Mouse (Mus musculus) MEL-GATA-1-ER (cell line): Measurements from ENCODE around the gene Bbs12.

Experiments used
- DNase-seq: peaks from one replicate; pipeline ENCODE4 v3.0.0-alpha.2; 2012; ENCODE audit warnings: low read depth; ENCODE audit errors: extremely low read depth

Gene Bbs12

DNA sequence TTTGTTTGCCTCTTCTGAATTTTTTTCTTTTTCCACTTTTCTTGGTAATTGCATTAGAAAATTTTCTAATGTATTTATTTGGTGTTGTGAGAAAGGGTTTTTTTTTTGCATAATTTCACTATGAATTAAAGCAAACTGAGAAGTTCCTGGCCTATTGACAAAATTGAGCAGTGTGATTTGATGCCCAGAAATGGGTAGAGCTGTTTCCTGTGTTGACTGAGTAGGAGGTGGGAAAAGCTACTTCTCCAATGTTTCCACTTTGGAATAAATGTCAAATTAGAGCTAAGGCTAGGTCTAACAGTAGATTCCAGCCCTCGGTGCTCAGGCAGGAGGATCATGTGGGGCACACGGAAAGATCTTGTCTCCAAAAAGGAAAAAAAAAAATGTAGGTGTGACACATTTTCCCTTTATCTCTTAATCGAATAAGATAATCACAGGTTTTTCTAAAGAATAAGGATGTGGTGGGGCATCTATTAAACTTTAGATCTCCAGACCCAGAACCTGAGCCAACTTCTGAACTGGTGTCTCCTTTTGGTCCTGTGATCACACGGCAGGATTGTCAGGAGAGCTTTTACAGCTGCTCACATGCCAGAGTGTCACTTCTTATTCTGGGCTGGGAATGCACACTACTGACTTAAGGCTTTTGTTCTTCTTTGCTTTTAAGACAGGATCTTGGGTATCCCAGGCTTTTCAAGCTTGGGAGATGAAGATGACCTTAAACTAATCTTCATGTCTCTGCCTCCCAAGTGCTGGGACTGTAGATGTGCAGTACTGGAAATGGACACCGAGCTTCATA, 13.2 kb downstream of the Bbs12 start:
- DNase-seq, result no peak

DNA sequence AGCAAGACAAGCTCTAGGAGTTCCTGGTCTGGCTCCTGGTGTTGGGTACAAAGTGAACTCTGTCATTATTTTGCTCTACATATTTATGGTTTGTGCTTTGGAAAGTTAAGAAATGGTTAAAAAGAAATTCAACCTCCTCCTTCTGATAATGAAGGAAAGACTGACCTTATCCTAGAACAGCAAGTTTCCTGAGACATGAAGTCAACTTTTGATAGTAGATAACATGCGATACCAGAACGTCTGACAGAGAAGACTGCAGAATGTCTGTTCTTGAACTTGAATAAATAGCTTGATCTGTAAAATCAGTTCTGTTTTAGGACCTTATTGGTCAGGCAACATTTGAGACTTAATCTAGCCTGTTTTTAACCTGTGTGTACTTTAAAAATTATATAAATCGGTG, 14.3 kb downstream of the Bbs12 start:
- no peak for DNase-seq

DNA sequence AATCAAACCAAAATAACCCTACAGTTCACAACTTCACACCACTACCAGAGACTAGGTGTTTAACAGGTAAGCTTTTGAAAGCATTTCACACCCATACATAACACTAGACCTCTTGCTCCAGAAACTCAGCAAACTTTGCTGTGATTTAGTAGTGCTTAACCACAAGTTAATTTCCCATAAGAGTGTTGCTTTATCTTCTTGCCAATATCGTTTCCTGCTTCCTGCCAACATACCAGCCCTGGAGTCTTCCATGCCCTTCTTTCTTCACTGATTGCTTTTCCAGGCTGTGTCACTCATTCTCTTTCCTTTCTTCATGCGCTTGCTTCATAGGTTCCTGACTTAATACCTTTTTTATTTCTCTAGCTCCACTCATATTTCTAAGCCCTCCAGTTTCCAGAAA, 16.1 kb downstream of the Bbs12 start:
- no peak for DNase-seq

DNA sequence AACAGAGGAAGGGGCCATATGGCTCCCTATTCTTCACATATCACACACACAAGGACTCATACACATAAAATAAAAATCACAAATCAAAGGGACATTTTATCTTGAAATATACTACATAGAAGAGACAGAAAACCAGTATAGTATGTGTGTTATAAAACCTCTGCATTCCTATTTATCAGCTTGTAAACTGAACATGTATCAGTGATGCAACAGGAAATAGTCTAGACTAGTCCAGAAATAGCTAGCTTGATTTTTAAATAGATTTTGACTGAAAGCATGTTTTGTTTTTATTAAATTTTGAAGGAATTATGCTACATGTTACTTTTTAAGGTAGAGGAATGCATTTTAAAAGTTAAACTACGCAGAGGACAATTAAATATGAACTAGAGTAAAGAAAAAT, 17.6 kb downstream of the Bbs12 start:
- no peak for DNase-seq

DNA sequence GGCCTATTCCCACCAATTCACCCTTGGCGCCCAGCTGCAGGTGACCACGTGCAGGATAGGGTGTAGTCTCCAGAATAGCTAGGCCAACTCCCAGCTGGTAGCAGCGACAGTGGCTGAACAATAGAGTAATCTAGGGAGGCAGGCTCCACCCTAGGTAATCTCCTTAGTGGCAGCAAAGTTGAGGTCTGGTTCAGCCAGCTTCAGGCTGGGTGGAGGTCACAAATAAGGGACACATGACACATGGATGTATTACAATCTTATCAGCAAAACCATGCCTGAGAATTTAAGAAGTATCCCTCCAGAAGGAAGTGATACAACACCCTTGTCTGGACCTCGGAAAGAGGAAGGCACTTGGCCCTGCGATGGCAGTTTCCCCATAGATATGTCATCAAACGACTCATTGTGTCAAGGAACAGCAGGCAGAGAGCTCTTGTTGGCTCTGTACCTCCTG, 19.7 kb downstream of the Bbs12 start:
- peak; percentile 99 for DNase-seq

DNA sequence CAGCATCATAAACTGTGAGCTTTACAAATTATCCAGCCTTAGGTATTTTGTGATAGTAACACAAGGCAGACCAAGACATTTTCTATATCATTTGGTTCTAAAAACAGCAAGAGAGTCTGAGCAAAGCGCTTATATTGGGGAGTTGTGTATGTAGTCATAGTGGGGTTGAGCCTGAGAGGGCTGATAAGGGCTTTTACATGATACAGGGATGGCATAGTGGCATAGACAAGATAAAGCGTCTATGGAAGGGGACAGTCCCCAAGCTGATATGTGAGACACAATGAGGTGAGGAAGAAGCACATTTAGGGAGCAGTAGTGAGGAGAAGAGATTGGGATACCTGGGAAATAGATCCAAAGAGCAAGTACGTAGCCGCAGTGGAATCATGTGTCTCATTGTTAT, 21.7 kb downstream of the Bbs12 start:
- DNase-seq, result no peak

DNA sequence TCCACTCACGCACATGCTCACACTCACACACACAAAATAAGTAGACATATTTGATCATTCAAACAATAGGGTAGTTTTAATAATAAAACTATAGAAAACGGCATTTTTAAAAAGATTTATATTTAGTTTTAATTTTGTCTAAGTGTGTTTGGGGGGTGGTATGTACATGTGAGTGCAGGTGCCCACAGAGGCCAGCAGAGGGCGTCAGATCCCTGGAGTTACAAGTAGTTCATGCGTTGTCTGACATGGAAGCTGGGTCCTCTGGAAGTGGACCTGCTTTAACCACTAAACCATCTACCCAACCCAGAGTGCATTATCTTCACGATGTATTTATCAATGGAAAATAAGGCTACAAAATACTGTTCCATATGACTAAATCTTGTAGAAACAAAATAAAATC, 28.8 kb downstream of the Bbs12 start:
- no peak for DNase-seq

DNA sequence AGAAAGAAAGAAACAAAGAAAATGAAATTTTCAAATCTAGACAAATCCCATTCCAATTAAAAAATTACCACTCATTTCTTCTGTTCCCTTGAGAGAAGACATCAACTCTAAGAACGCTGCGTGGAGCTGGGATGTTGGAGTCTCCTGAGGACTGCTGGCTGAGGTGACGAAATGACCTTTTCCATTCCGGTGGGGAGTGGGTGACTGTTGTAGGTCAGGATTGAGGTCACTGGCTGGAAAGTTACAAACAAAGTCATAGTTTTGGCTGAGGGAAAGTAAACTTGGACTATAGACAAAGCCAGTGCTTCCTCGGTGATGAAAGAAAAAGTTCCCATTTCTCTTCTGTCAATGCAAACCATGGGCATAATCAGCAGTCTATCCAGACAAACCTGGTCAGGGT, 30.5 kb downstream of the Bbs12 start:
- no peak for DNase-seq

DNA sequence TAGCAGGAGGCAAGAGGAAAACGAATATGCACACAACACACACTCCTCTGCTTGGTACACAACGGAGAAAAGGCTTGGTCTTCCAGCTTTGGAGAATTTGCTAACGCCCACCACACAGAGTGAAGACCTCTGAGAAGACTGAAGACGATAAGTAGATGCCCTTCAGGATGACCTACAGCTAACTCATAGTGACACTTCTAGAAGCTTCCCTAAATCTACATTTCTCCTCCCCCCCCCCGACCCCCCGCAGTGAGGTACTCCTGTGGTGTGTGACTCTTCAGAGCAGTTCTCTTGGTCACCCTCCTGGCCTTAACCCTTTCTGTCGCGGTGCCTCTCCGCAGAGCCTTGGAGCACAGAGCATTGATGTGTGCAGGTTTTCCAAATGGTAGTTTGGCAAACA, 35.3 kb downstream of the Bbs12 start:
- no peak for DNase-seq

DNA sequence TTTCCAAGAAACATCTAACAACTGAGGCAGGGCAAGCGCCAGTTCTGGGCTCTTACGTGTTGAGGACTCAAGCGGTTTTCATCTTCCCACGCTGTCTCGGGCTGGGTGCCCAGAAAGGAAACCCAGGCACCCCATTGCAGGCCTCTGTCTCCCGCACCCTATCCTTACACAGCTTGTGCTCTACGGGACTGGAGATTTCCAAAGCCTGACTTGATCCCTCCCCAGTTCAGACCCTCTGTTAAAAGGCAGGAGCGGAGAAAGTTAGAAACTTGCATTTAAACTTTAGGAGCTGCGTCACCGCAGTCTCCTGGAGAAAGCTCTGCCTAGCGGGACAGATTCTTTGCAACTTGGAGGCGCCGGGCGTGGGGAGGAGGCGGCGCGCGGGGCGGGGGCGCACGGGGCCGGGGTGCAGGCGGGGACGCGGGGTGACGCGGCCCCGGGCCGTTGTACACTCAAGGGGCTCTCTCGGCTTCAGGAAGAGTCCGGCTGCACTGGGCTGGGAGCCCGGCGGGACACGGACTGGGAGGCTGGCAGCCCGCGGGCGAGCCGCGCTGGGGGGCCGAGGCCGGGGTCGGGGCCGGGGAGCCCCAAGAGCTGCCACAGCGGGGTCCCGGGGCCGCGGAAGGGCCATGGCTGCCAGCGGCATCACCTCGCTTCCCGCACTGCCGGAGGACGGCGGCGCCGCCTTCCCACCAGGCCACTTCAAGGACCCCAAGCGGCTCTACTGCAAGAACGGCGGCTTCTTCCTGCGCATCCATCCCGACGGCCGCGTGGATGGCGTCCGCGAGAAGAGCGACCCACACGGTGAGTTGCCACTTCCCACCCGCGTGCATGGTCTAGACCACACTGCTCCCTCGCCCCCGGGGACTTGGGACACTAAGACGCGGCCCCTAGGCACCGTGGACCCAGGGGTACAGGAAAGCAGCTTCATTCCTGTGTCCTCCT, 36.1 kb downstream of the Bbs12 start, which contains the start of gene Fgf2:
Gene Fgf2, plus strand, starts transcription at position 126 of the 945 bp plus-strand sequence.
- DNase-seq, result no peak

DNA sequence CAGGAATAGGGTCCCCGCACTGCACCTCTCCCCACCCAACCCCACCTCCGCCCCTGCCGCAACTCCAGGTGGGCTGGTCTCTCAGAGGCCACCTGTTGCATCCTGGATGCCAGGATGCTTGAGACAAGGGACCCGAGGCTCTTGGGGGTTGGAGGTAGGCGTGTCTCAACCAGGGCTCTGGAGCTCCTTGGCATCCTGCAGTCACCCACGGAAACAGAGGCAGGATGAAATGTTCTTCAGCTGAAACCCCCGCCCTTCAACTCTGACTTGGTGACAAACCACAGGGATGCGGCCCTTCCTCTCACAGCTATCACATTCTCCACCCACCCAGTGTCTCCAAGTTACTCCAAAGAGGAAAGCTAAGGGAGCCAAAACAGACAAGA, 36.8 kb downstream of the Bbs12 start:
- no peak for DNase-seq

DNA sequence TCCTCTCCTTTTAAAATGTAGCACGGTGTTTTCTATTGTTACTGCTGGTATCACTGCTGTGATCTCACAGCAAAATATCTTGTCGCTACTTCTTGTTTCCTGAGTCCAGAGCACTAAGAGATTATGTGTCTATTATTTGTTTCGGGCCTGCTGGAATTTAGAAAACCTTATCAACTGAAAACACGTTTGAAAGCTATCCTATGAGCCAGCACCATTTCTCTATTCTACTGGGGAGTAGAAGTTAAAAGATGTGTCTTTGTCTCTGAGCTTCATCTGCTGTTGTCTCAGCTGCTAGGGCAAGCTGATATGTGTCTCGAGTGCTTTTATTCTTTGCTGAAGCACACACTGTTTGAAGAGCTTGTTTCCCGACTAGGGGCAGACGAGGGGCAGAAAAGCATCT, 38.0 kb downstream of the Bbs12 start:
- DNase-seq, result peak; percentile 62

DNA sequence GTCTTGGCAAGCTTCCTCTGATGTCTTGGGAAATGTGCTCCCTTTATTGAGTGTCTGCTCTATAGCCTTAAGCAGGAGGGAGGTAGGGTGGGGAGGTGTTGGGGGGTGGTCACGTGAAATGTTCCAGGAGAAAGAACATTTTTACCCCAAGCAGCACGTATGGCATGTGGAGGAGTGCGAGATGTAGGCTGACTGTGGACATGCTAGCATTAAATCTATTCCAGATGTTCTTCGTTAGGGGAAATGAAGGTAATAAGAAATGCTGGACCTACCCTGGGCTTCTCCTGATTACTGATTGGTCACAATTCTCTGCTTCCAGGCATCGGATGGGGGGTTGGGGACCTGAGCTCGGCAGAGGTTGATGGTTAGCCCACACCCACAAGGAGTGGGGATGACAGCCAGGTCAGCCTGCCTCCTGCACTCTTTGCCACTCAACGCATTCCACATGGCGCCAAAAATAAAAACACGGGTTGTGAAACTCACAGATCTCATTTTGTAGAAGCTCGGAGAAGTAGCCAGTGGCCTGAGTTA, 41.7 kb downstream of the Bbs12 start:
- DNase-seq, result no peak

DNA sequence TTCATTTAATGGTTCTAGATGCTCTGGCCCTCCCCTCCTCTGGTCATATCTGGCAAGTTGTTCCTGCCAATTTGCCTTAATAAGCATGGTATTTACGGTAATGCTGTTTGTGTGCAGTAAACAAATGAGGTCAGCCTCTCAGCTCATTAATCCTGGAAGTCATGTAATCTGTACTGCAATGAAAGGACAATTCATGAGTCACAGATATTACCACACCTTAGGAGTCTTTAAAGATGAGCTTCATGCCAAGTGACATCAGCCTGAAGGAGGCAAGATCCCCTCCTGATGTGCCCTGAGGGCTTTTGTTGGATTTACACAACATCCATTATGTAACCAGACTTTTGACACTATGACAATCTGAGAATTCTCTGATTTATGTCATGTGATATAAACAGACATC, 42.4 kb downstream of the Bbs12 start:
- DNase-seq, result no peak

DNA sequence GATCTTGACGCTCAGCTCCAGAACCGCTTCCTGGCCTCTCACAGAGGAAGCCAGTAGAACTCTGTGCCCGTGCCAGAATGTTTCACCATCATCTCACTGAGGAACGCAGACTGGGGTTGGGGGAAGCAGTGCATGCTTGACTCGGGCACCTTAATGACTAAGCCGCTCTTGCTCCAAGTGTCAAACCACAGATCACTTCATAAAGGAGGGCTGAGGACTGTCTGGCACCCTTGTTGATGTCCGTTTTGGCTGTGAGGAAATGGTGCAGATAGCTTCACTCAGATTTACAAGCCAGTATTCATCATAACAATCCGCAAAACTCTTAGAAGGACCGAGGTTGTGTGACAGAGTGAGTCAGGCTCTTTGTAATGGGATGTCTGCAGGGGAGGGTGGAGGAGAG, 48.4 kb downstream of the Bbs12 start:
- DNase-seq, result no peak

DNA sequence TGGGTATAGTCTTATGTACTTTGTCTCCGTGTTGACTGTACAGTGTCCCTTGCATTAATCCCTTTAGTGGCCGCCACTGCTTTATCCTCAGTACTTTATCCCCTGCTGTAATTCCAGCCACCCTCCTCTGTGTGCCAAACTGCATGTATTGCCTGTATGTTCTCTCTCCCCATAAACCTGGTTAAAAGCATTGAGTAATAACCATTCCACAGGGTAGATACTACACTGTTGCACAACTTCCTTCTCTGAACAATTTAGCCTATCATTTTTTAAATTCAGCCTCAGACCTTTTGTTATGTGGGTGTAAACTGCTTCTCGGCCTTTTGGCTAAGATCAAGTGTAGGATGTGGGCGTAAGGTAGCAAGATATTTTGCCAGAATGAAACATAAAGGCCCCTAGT, 52.8 kb downstream of the Bbs12 start:
- no peak for DNase-seq

DNA sequence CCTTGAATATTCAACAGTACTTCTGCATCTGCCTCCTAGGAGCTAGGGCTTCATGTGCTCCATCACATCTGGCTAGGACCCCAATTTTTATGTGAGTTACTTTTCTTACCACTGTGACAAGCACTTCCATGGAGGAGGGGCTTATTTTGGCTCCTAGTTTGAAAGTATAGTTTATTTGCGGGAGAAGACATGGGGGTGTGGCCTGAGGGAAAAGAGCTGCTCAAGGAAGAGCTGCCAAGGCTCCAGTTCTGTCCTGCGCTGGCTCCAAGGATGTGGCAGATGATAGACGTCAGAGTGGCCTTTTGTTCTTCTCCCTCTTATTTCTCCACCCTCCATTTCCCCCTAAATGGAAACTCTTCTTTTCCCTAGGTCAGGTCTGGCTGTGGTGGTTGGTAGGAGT, 53.6 kb downstream of the Bbs12 start:
- no peak for DNase-seq

DNA sequence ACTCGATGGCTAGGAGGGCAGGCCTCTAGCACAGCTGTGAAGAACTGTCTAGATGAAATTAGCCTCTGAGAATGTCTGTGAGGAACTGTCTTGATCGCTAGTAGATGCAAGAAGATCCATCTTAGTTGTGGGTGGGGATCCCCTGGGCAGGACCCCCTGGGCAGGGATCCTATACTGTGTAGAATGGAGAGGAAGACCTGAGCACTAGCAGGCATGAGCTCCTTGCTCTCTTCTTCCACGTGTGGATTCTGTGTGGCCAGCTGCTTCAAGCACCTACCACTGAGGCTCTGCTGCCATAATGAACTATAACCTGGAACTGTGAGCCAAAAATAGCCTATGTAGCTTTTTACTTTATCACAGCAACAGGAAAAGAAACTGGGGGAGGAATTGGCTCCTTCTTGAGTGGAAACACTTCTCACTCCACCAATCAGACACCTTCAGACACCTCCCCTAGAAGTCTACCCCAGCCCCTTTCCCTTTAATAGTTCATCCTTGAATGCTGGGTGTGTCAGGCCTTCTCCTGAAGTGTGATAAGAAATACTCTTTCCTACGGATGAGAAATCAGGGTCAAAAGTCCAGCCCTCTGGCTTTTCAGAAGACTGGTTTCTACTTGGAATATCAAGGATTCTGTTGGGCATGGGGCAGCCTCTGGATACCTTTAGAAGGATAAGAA, 54.2 kb downstream of the Bbs12 start:
- no peak for DNase-seq

DNA sequence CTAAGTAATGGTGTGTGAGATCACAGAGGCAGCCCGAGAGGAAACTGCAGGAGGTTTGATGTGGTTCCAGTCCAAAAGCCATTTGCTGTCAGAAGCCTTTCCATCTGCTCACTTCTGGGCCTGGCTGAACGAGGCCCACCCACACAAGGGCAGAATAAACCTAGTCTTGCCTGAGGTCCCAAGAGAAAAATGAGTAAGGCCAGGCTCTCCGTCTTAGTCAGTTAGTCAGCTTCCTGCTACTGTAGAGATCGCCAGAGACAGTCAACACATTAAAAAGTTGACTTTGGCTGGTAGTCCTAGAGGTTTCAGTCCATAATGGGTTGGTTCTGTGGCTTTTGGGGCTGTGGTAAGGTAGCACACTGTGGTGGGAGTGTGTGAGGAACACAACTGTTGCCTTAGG, 58.1 kb downstream of the Bbs12 start:
- no peak for DNase-seq
